Mouse (Mus musculus) MEL (cell line): ENCODE results near the gene Cxcl15.

Source experiments
- CTCF ChIP-seq, 3 experiments: IDR thresholded peaks in 2 of 3; conservative IDR thresholded peaks in 1 of 3; 2 replicates each; pipeline ENCODE4 v1.5.1; 2011 to 2012; ENCODE audit warnings: low read length in 3 of 3, low read depth in 2 of 3, mild to moderate bottlenecking in 2 of 3, improper control_type of control experiment in 1 of 3, inconsistent platforms in 1 of 3, mixed read lengths in 1 of 3, moderate library complexity in 1 of 3; ENCODE audit not compliant: control insufficient read depth in 1 of 3, insufficient read depth in 1 of 3, poor library complexity in 1 of 3, severe bottlenecking in 1 of 3
- GABPA ChIP-seq: IDR thresholded peaks from 2 replicates; pipeline ENCODE4 v1.6.1; 2012; ENCODE audit warnings: low read depth, mild to moderate bottlenecking, inconsistent platforms, low read length, improper control_type of control experiment, moderate library complexity
- JUND ChIP-seq: IDR thresholded peaks from 2 replicates; pipeline ENCODE4 v1.6.1; 2011; ENCODE audit warnings: low read depth, mild to moderate bottlenecking, improper control_type of control experiment, low read length
- MXI1 ChIP-seq: IDR thresholded peaks from 2 replicates; pipeline ENCODE4 v1.6.1; 2011; ENCODE audit warnings: mild to moderate bottlenecking, low read depth, low read length, improper control_type of control experiment
- NRF1 ChIP-seq: IDR thresholded peaks from 2 replicates; pipeline ENCODE4 v1.6.1; 2014; ENCODE audit warnings: low read depth, mild to moderate bottlenecking, inconsistent platforms, low read length, improper control_type of control experiment, moderate library complexity; ENCODE audit not compliant: poor library complexity, insufficient read depth, severe bottlenecking
- POLR2A ChIP-seq, 2 experiments: IDR thresholded peaks; 2 replicates each; pipeline ENCODE4 v1.6.1; 2011 to 2012; ENCODE audit warnings: low read length in 2 of 2, mild to moderate bottlenecking in 2 of 2, control low read depth in 1 of 2, improper control_type of control experiment in 1 of 2, low read depth in 1 of 2, moderate library complexity in 1 of 2; ENCODE audit not compliant: control insufficient read depth in 1 of 2, insufficient read depth in 1 of 2, poor library complexity in 1 of 2
- TAL1 ChIP-seq: IDR thresholded peaks from 2 replicates; pipeline ENCODE4 v1.6.1; 2012; ENCODE audit warnings: mild to moderate bottlenecking, inconsistent platforms, low read length, moderate library complexity, mixed read lengths
- TCF12 ChIP-seq: IDR thresholded peaks from 2 replicates; pipeline ENCODE4 v1.6.1; 2014; ENCODE audit warnings: low read depth, mild to moderate bottlenecking, inconsistent platforms, low read length, improper control_type of control experiment, moderate library complexity
- USF2 ChIP-seq, 2 experiments: IDR thresholded peaks; 2 replicates each; pipeline ENCODE4 v1.6.1; 2011 to 2012; ENCODE audit warnings: improper control_type of control experiment in 2 of 2, low read length in 2 of 2, borderline replicate concordance in 1 of 2, inconsistent platforms in 1 of 2, low read depth in 1 of 2, mild to moderate bottlenecking in 1 of 2; ENCODE audit not compliant: insufficient read depth in 1 of 2

DNA sequence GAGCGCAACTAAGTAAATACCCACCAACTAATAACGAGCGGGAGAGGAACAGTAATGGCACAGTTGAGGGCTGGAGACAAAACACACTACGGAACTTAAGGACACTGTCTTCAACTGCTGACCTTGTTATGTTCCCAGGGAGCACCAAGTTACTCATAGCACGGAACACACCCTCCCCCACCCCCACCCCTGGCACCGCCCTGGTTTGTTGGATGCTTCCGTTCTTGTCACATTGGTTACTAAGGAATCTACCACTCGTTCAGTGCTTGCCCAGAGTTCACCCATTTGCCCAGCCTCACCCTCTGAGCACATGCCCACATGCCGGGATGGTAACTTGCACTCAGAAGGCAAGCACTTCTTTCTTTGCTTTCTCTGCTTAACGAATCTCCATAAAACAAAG is 16.7 kb upstream of the Cxcl15 start:
- no peak for TF ChIP-seq NRF1
- no peak for TF ChIP-seq GABPA
- TF ChIP-seq TCF12: no peak
- no peak for TF ChIP-seq USF2 (IDR thresholded peaks at IDR 0.05; ENCODE audit: borderline replicate concordance in 1 of 2, insufficient read depth in 1 of 2, low read depth in 1 of 2, low read length in 2 of 2)
- no peak for TF ChIP-seq CTCF (IDR thresholded peaks at IDR 0.05 in 2 of 3, conservative IDR thresholded peaks at IDR 0.05 in 1 of 3; ENCODE audit: control insufficient read depth in 1 of 3, insufficient read depth in 1 of 3, low read depth in 2 of 3, low read length in 3 of 3, poor library complexity in 1 of 3, severe bottlenecking in 1 of 3)
- no peak for TF ChIP-seq POLR2A (IDR thresholded peaks at IDR 0.05; ENCODE audit: control insufficient read depth in 1 of 2, insufficient read depth in 1 of 2, low read depth in 1 of 2, low read length in 2 of 2, poor library complexity in 1 of 2)
- no peak for TF ChIP-seq TAL1
- no peak for TF ChIP-seq JUND
- TF ChIP-seq MXI1: no peak
